Mouse (Mus musculus) cerebellum, adult 2 months (tissue): ENCODE results near the gene 6430548M08Rik.

Experiments
- CTCF ChIP-seq: fragments of 200-500 bp; IDR thresholded peaks from 2 replicates; pipeline ENCODE4 v1.5.1; 2011; ENCODE audit warnings: low read depth, mild to moderate bottlenecking, control low read depth, low read length, moderate library complexity, borderline replicate concordance; ENCODE audit not compliant: insufficient read depth
- POLR2A ChIP-seq: fragments of 200-500 bp; IDR thresholded peaks from 2 replicates; pipeline ENCODE4 v1.6.1; 2011; ENCODE audit warnings: low read length, control low read depth, borderline replicate concordance; ENCODE audit not compliant: insufficient read depth

DNA sequence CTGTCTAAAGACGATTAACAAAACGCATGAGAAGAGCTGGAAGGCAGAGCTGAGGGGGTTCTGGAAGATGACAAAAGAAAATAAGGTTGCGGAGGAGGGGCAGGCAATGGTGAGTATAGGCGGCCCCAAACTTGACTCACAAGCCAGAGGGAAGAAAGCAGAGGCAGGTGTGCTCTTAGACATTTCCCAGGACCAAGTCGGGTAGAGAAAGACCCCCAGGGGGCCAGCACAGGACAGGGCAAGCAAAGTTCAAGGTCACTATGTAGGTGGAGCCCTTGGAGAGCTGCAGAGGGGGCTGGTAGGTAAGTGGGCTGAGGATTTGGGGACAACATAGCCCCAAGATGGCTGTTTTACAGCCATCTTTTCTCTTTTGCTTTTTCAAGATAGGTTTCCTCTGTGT lies 34.6 kb upstream of the 6430548M08Rik start:
- TF ChIP-seq CTCF (no peak), POLR2A (no peak)
